Mouse (Mus musculus) left cerebral cortex, postnatal 25 days (tissue): Measurements from ENCODE around the gene Nosip. TPM values are rescaled to one million over a fixed set of nuclear protein-coding genes. Genes with fewer than 3 reads are reported as not detected.
"Not testable (repeated sequence)": the region's sequence is repeated elsewhere in the genome, so short reads cannot be mapped to it uniquely, and the experiment has no call there.

Experiments
- DNase-seq, 2 experiments: peaks; one replicate each; pipeline ENCODE4 v3.0.0; 2022; ENCODE audit warnings: low spot score in 2 of 2, mixed read lengths in 1 of 2
- intact Hi-C: fragments of 180-260 bp; cut with DNase I; formaldehyde crosslinking; loops from one replicate; pipeline ENCODE4 v1.15.1; 2025
- total RNA-seq, 2 experiments: library from RNA; stranded (reverse); gene quantifications; 2 replicates each; pipeline ENCODE4 v1.2.3; 2021

The Nosip gene
- total RNA-seq, 2 experiments from 2014 or later, result 48.5 to 53.0 TPM

DNA sequence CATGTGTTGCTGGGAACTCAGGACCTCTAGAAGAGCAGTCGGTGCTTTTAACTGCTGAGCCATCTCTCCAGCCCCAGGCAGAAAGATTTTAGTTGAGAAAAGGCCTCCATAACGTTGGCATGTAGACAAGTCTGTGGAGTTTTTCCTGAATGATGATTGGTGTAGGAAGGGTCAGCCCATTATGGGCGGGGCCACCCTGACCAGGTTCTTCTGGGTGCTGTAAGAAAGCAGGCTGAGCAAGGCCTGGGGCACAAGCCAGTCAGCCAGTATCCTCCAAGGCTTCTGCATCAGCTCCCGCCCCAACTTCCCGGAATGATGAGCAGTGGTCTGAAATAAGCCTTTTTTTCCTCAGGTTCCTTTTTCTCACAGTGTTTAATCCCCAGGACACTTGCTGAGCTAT, 18.8 kb downstream of the Nosip start:
- intact Hi-C loops, result loop anchor here (2.0 kb wide), 1 partner anchor 48 kb away; the partner anchor contains the start of gene Rpl13a

GRCm38 (mm10) chr7:45082401-45083299, 20.4 kb downstream of the Nosip start:
- intact Hi-C loops, result no loop called here
- peak in 1 of 2 experiments; percentile 24 for DNase-seq

More for the DNA sequence above, 18.8 kb downstream of the Nosip start:
- no peak for DNase-seq

- no peak for DNase-seq
- intact Hi-C loops, result no loop called here
Observed at GRCm38 (mm10) chr7:45083300-45083890, 21.2 kb downstream of the Nosip start.

GRCm38 (mm10) chr7:45086084-45086483, 23.9 kb downstream of the Nosip start:
- intact Hi-C loops, result no loop called here
- DNase-seq, result no peak

- no peak for DNase-seq
- intact Hi-C loops, result no loop called here
Observed at GRCm38 (mm10) chr7:45088597-45088996, 26.4 kb downstream of the Nosip start.

GRCm38 (mm10) chr7:45090251-45090977, 28.2 kb downstream of the Nosip start:
- no peak for DNase-seq
- intact Hi-C loops, result no loop called here

- intact Hi-C loops, result no loop called here
- no peak for DNase-seq
Observed at GRCm38 (mm10) chr7:45091001-45091990, 29.1 kb downstream of the Nosip start.

- DNase-seq, result peak in 1 of 2 experiments; percentile 33
- intact Hi-C loops, result no loop called here
Observed at GRCm38 (mm10) chr7:45092048-45092447, 29.8 kb downstream of the Nosip start, which contains the start of gene Rcn3. Gene Rcn3, minus strand, starts transcription at chr7:45092221.

DNA sequence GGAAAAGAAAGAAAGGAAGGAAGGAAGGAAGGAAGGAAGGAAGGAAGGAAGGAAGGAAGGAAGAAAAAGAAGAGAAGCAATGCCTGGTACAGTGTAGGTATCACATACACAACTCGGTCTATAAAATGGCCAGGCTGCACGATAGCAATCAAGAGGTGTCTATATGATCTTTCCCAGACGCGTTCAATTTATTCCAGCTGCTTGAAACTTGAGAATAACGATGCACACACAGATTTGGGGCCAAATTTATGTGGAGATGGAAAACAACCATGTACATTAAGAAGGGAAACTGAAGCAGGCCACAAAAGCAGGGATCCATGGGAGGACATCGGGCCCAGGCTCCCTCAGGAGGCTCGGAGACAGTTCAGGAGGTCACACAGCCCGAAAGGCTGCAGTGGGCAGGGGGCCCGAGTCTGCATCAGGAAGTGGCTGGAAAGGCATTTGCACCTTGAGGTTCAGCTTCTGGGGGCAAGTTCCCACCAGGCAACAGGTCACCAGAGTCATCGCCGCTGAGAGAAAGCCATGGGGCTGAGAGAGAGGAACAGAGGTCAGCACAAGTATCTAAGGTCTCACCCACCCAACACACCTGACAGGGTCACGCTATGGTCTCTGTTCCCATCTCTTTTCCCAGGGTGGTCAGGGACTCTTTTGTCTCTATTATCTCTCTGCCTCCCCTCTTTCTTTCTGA, 30.7 kb downstream of the Nosip start:
- intact Hi-C loops, result no loop called here
- DNase-seq, result no peak

DNA sequence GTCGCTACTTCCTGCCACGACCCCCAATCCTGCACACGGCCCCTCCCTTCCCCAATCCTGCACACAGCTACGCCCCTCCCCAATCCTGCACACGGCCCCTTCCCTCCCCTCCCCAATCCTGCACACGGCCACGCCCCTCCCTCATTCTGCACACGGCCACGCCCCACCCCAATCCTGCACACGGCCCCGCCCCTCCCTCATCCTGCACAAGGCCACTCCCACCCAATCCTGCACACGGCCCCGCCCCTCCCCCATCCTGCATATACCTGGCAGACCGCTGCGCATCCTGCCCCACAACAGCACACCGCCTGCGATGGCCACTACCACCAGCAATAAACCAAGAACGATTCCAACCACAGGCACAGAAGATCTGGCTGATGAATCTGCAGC, 31.3 kb downstream of the Nosip start:
- intact Hi-C loops, result no loop called here
- DNase-seq, result no peak

DNA sequence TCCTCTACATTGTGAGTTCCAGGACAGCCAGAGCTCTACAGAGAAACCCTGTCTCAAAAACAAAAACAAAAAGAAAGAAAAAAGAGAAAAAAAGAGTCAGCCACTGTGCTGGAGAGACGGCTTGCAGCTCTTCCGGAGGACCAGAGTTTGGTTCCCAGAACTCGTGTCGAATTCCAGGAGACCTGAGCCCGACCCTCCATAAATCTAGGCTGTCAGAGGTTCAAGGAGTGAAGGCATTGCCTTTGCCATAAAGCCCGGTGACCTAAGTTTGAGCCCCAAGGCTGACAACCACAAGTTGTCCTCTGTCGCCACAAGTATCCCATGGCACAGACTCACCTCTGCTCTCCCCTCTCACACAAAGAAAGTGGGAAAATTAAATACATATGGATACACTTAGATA, 31.9 kb downstream of the Nosip start:
- intact Hi-C loops, result no loop called here

DNA sequence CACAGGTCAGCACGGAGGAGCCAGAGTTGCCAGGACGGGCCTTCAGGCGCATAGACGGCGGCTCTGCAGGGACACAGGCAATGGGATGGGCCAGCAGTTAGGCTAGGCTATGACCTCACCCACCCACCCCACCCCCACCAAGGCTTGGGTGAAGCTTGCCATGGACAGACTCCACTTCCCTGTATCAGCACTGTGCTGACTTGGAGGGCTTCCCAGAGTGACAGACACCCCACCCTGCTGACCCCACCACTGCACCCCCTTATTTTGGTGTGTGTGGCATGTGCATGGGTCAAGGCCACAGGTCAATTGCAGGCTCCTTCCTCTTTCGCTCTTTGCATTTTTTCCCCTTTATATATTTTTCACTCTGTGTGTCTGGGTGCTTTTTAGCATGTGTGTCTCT, 33.1 kb downstream of the Nosip start:
- no peak for DNase-seq
- intact Hi-C loops, result no loop called here

More for the DNA sequence above, 31.9 kb downstream of the Nosip start:
- no peak for DNase-seq

- intact Hi-C loops, DNase-seq: not testable (repeated sequence)
Observed at GRCm38 (mm10) chr7:45095965-45096364, 33.7 kb downstream of the Nosip start.

DNA sequence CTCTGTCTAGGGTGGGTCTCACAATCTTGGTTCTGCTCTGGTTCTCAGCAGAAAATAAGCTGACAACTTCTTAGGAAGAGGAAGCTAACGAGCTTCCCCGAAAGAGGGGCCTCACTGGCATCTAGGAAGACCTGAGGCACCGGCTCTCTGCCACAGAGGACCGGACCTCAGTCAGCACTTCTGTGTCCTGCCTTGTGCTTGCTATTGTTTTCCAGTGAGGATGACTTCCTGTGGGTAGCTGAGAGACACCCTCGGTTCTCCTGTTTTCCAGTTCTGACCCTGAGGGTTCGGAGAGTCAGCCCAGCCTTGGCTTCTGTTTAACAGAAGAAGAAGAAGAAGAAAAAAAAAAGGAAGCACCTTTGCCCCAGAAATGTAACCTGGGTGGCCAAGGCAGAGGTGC, 35.2 kb downstream of the Nosip start:
- intact Hi-C loops, result no loop called here
- no peak for DNase-seq

DNA sequence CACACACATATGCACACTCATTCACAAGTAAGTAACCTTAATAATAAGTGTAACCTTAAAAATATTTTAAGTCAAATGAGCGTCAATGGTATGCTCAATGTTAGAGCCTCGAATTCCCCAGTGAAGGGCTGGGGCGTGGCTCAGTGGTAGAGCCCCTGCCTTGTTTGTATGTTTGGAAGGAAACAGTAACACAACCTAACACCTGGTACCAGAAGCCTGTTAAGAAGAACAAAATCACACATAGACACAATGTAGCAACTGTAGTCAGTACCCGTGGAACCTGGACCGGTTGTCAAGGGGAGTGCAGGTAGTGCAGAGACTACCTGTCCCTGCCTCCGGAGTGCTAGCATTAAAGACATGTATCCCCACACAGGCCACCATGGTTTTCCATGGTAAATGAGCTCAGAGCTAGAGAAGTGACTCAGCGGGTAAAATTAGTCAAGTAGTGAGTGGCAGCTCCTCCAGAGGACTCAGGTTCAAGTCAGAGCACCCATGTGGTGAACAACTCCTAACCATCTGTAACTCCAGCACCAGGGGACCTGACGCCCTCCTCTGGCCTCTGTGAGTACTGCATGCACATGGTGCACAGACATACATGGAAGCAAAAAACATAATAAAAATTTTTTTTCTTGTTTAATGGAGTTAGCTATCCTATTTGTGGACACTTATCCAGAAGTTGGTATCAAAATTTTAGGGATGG, 36.5 kb downstream of the Nosip start:
- intact Hi-C loops, result no loop called here
- DNase-seq, result no peak

DNA sequence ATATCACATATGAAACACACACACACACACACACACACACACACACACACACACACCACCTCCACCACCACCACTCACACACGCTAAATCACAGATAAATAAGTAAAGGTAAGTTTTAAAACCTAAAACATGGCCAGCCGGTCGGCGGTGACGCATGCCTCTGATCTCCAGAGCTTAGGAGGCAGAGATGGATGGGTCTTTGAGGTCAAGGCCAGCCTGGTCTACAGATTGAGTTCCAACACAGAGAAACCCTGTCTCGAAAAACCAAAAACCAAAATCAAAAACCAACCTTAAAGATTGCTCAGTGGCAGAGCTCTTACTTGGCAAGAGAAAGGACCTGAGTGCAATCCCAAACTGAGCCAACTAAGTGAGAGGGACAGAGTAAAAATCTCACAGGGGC, 37.8 kb downstream of the Nosip start:
- DNase-seq, result no peak
- intact Hi-C loops, result no loop called here

DNA sequence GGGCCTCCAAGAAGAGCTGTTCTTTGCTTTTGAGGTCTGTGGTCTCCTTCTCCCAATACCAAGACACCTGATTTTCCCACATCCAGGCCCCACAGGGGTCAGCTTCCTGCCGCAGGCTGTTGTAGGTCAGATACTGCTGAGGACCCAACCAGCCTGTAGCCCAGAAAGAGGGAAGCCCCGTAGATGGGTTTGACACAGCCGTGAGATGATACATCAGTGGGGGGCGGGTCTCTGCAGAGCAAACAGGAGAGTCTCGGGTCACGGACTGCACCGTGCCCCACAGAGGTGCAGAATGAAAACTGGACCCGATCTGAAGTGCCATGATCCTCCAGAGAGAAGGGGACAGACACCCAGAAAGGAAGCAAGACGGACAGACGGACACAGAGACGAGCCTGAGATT, 40.2 kb downstream of the Nosip start:
- intact Hi-C loops, result no loop called here
- no peak for DNase-seq
